Mouse (Mus musculus) midbrain, embryonic 12.5 days (tissue): ENCODE data around the gene Rtbdn. TPM values are rescaled to one million over a fixed set of nuclear protein-coding genes. Genes with fewer than 3 reads are reported as not detected.
A peak's percentile ranks its signal among the peaks of the same experiment; 100 is the strongest.

ENCODE experiments used
- ATAC-seq: fragments of 200-750 bp; cut with Nextera tagmentation; 2 replicates; pipeline ENCODE4 v1.8.0; 2017; ENCODE audit warnings: low read depth, moderate TSS enrichment, moderate library complexity; ENCODE audit not compliant: low FRiP score
- H3K27ac ChIP-seq: fragments of 300-500 bp; sonication (generic); replicated peaks from 2 replicates; pipeline ENCODE4 v1.5.1; 2016; ENCODE audit warnings: mild to moderate bottlenecking
- H3K27me3 ChIP-seq: fragments of 300-500 bp; sonication (generic); 2 replicates; pipeline ENCODE4 v1.6.1; 2016; ENCODE audit warnings: mild to moderate bottlenecking
- H3K36me3 ChIP-seq: fragments of 300-500 bp; sonication (generic); 2 replicates; pipeline ENCODE4 v1.6.1; 2016
- H3K4me1 ChIP-seq: fragments of 300-500 bp; sonication (generic); 2 replicates; pipeline ENCODE4 v1.6.1; 2016
- H3K4me2 ChIP-seq: fragments of 300-500 bp; sonication (generic); replicated peaks from 2 replicates; pipeline ENCODE4 v1.6.1; 2016; ENCODE audit warnings: mild to moderate bottlenecking, moderate library complexity
- H3K4me3 ChIP-seq: fragments of 300-500 bp; sonication (generic); 2 replicates; pipeline ENCODE4 v1.5.1; 2016; ENCODE audit warnings: mild to moderate bottlenecking
- H3K9ac ChIP-seq: fragments of 300-500 bp; sonication (generic); replicated peaks from 2 replicates; pipeline ENCODE4 v1.6.1; 2016; ENCODE audit warnings: mild to moderate bottlenecking, moderate library complexity
- H3K9me3 ChIP-seq: fragments of 300-500 bp; sonication (generic); 2 replicates; pipeline ENCODE4 v1.6.1; 2016; ENCODE audit warnings: mild to moderate bottlenecking
- WGBS: fragments of 180-500 bp; shearing (Covaris S2); methylation state at CpG from one replicate; pipeline ENCODE4 v1.1.7; 2016; 5-methylcytosine and 5-hydroxymethylcytosine counted together
- polyA plus RNA-seq: library from polyadenylated mRNA; unstranded; fragments of >200 nt; fragmentation: Nextera tagmentation; extraction: Ambion mirVana; gene quantifications from 2 replicates; pipeline ENCODE4 v1.2.1, GENCODE M21; 2016

Rtbdn gene
- polyA plus RNA-seq, 1 experiment from 2014 or later: 1.3 TPM

- H3K27me3 ChIP-seq: peaks cover 61% of the 10 kb centered on the region
- H3K9ac ChIP-seq: no peak overlapping the region
- no peaks in the 10 kb centered on the region for H3K9me3 ChIP-seq
- H3K27ac ChIP-seq: no peak overlapping the region
- H3K4me2 ChIP-seq: no peak overlapping the region
- H3K4me1 ChIP-seq: peaks cover 13% of the 10 kb centered on the region
- ATAC-seq: no peak
- H3K36me3 ChIP-seq: peaks cover 22% of the 10 kb centered on the region
- WGBS: 86% methylated on average over 1 of the region's 1 CpGs
- no peak overlapping the region for H3K4me3 ChIP-seq
Measured at GRCm38 (mm10) chr8:84927513-84927912, 19.3 kb upstream of the Rtbdn start.

DNA sequence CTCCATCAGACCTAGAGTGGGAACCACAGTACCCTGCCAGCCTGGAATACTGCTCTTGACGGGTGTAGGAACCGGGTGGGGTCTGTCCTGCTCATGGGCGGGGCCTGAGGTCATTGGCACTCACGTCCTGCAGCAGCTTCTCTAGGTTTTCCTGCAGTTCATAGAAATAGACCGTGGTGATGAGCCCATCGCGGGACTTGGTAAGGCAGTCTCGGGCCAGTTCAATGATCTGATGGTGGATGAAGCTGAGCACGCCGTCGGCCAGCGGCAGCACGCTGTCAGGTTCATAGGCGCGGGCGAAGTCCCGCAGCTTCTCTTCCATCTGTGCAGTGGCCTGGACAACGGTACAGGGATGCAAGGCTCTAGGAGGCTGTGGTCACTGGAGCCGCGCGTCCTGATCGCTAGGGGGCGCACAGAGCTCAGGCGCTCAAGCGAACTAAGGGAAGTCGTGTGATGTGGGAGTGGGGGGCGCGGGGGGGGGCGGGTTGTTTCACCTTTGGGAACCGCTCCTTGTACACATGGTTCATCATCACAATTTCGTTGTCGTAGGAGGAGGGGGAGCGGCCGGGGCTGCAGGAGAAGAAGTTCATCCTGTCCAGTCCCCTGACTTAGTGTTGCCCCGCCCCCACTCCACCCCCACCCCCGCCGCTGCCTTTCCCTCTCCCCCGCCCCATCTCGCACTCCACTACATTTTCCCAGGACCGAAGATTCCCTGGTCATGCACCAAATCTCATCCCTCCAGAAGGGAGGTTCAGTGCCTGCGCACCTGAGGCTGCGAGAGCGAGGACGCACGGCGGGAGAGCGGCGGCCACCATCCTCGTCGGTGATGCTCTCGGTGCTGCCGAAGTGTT, 18.1 kb upstream of the Rtbdn start:
- Histone ChIP-seq H3K27me3 (peaks cover 65% of the 10 kb centered on the region), H3K4me2 (peak overlapping the region; percentile 68), H3K4me1 (peaks cover 15% of the 10 kb centered on the region), H3K9ac (peak overlapping the region; percentile 46), H3K36me3 (peaks cover 18% of the 10 kb centered on the region), H3K9me3 (no peaks in the 10 kb centered on the region), H3K27ac (no peak overlapping the region), H3K4me3 (peak overlapping the region; percentile 43)
- ATAC-seq: peak; percentile 79
- WGBS: 3% methylated on average over 43 of the region's 52 CpGs

DNA sequence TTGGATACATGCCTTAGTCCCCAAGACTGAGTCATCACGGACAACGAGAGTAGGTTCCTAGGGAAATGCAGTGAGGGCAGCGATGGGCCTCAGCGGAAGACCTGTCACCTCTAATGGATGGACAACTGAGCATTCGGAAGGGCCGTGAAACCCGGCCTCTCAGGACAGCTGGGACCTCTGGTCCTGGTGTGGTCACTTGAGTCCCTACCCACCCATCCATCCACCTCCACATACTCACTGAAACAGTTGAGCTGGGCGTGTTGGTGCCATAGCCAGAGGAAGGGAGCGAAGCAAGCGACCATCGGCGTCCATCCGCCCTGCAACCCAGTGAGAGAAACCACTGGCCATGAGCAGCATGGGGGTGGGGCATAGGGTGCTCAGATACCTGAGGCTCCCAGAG, 16.2 kb upstream of the Rtbdn start:
- WGBS: 93% methylated on average over 13 of the region's 13 CpGs
- H3K4me1 ChIP-seq: peaks cover 34% of the 10 kb centered on the region
- ATAC-seq: no peak
- H3K27ac ChIP-seq: no peak overlapping the region
- peaks cover 12% of the 10 kb centered on the region for H3K36me3 ChIP-seq
- no peaks in the 10 kb centered on the region for H3K9me3 ChIP-seq
- H3K9ac ChIP-seq: no peak overlapping the region
- H3K4me3 ChIP-seq: no peak overlapping the region
- no peak overlapping the region for H3K4me2 ChIP-seq
- H3K27me3 ChIP-seq: peaks cover 72% of the 10 kb centered on the region

DNA sequence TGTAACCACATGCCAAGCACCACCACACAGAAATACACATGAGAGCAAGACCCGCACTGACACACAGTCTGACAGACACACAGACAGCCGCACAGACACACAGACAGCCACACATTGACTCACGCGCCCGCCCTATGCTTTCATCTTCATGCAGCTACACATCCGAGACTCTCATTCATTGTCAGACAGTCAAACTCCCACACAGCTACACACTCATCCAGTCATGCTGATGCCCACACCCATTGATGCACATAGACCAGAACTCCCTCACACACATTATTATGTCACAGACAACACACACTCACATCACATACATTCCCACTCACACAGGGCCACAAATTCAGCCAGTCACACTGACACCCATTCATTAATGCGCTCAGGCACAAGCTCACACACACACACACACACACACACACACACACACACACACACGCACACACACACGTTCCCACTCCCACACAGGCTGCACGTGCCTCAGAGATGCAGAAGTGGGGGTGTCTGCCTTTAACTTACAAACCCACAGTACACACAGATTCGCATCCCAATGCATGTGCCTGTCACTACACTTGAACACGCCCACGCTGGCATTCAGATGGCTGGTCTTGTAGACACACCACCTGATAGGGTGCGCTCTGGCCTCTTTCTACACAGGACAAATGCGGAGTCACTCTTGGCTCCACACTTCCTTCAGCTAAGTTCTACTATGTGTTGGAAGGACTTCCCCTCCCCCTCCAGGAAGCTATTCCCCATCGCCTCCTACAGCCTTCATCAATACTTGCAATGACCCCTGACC, 12.8 kb upstream of the Rtbdn start:
- peaks cover 44% of the 10 kb centered on the region for H3K4me1 ChIP-seq
- H3K4me3 ChIP-seq: peak overlapping the region; percentile 74
- H3K9ac ChIP-seq: no peak overlapping the region
- H3K36me3 ChIP-seq: peaks cover 3% of the 10 kb centered on the region; the same call in 1 of the 2 replicates
- H3K27ac ChIP-seq: no peak overlapping the region
- 89% methylated on average over 16 of the region's 16 CpGs for WGBS
- no peaks in the 10 kb centered on the region for H3K9me3 ChIP-seq
- peaks cover 79% of the 10 kb centered on the region for H3K27me3 ChIP-seq
- peak overlapping the region; percentile 87 for H3K4me2 ChIP-seq
- no peak for ATAC-seq

- Histone ChIP-seq H3K4me1 (peaks cover 38% of the 10 kb centered on the region), H3K4me3 (peak overlapping the region; percentile 74), H3K9me3 (no peaks in the 10 kb centered on the region), H3K27ac (peak overlapping the region; percentile 65), H3K27me3 (peaks cover 70% of the 10 kb centered on the region), H3K36me3 (peaks cover 3% of the 10 kb centered on the region; the same call in 1 of the 2 replicates), H3K9ac (peak overlapping the region; percentile 83; the same call in 1 of the 2 replicates), H3K4me2 (peak overlapping the region; percentile 87)
- WGBS: 2% methylated on average over 15 of the region's 15 CpGs
- ATAC-seq: peak; percentile 76
Measured at GRCm38 (mm10) chr8:84934860-84935259, 11.9 kb upstream of the Rtbdn start.

DNA sequence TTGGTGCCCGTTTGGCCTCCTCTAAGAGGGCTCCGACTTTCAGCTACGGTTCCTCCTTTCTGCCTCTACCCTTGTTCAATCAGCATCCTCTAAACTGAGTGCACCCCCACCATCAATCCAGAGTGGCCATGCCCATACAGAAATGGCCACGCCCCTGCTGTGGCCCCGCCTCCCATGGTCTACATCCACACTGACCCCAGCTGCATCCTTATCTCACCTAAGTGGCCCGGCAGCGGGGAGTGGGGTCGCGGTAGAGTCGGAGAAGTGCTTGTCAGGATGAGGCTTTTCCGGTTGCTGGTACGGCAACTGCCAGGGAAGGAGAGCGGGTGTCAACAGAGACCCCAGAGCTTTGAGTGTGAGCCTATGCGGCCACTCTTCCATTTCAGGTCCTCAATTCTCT, 11.3 kb upstream of the Rtbdn start:
- peak overlapping the region; percentile 87 for H3K4me2 ChIP-seq
- WGBS: 8% methylated on average over 14 of the region's 14 CpGs
- peak overlapping the region; percentile 65 for H3K27ac ChIP-seq
- H3K9ac ChIP-seq: peak overlapping the region; percentile 83; the same call in 1 of the 2 replicates
- peak; percentile 43 for ATAC-seq
- H3K9me3 ChIP-seq: no peaks in the 10 kb centered on the region
- peaks cover 2% of the 10 kb centered on the region; the same call in 1 of the 2 replicates for H3K36me3 ChIP-seq
- peaks cover 38% of the 10 kb centered on the region for H3K4me1 ChIP-seq
- peaks cover 64% of the 10 kb centered on the region for H3K27me3 ChIP-seq
- peak overlapping the region; percentile 74 for H3K4me3 ChIP-seq

DNA sequence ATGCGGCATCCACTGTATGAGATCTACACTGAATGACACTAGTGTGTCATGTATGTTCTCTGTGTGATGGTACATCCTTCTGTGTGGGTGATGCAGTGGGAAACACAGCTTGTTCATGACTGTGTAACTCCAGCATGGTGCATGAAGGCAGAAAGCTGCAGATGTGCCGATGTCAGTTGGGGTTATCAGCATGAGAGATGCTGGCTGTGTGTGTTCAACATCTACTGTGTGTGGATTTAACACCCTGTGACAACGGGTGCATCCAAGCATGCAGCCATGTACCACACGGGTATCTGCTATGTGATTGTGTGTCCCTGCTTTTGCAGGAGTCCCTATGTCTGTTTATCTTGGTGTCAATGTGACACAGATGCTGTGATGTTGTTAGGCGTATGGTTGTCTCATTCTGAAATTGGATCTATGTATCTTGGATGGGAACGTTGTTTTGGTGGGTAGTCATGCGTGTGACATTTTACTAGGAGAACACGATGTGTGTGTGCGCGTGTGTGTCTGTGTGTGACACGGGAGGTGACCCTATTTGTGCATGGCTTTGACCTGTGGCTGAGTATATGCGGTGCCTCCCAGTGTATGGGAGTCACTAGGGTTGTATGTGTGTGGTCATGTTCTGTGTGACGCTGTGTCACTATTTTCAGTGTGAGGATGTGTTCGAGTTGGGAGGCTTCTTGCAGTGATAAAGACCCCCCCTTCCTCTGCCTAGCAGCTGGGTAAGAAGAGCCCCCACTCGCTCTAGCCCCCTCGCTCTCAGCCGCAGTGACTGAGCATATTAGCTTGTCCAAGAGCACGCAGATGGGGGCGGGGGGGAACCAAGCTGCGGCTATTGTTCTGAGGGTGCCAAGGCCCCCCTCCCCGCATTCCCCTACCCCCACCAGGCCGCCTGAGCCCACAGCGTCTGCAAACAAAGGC, 10.5 kb upstream of the Rtbdn start:
- H3K27me3 ChIP-seq: peaks cover 59% of the 10 kb centered on the region
- peak; percentile 35; the same call in 1 of the 2 replicates for ATAC-seq
- H3K9me3 ChIP-seq: no peaks in the 10 kb centered on the region
- H3K4me2 ChIP-seq: peak overlapping the region; percentile 87
- peaks cover 38% of the 10 kb centered on the region for H3K4me1 ChIP-seq
- H3K4me3 ChIP-seq: peak overlapping the region; percentile 74
- H3K36me3 ChIP-seq: no peaks in the 10 kb centered on the region
- WGBS: 16% methylated on average over 23 of the region's 23 CpGs
- peak overlapping the region; percentile 90 for H3K27ac ChIP-seq
- H3K9ac ChIP-seq: peak overlapping the region; percentile 83

- Histone ChIP-seq H3K9ac (peak within 1 kb of the TSS; percentile 83), H3K27ac (peak within 1 kb of the TSS; percentile 90), H3K27me3 (peaks cover 54% of the 10 kb centered on the region), H3K4me2 (peak within 1 kb of the TSS; percentile 87), H3K4me1 (peaks cover 38% of the 10 kb centered on the region), H3K9me3 (no peaks in the 10 kb centered on the region), H3K4me3 (peak within 1 kb of the TSS; percentile 74), H3K36me3 (no peaks in the 10 kb centered on the region)
- ATAC-seq: peak; percentile 61
- under 1% methylated on average over 48 of the region's 50 CpGs for WGBS
Measured at GRCm38 (mm10) chr8:84936962-84937546, 9.7 kb upstream of the Rtbdn start, which contains the start of gene Mast1. Gene Mast1, minus strand, starts transcription at chr8:84937359.

DNA sequence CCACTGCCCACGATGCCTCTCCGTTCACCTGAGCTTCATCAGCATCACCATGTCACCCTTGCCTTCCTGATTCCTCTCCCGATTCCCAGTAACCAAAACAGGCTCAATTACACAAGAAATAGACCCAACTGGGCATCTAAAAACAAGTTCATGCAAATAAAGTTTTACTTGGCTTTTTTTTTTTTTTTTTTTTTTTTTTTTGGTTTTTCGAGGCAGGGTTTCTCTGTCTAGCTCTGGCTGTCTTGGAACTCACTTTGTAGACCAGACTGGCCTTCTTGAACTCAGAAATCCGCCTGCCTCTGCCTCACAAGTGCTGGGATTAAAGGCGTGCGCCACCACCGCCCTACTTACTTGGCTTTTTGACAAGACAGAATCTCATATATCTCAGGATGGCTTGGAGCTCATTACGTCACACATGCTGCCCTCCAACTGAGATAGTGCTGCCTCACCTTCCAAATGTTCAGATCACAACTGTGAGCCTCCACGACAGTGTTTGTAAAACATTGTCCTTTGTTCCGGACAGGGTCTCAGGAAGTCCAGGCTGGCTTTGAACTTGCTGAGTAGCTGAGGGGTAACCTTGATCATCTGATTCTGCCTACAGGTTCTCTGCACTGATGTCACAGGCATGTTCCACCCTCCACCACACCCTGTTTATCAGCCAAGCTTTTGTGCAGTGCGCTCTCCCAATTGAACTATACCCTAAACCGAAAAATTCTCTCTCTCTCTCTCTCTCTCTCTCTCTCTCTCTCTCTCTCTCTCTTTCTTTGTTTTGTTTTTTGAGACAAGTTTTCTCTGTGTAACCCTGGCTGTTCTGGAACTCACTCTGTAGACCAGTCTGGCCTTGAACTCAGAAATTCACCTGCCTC, 8.9 kb upstream of the Rtbdn start:
- no peaks in the 10 kb centered on the region for H3K9me3 ChIP-seq
- 68% methylated on average over 13 of the region's 13 CpGs for WGBS
- H3K4me1 ChIP-seq: peaks cover 38% of the 10 kb centered on the region
- peak overlapping the region; percentile 83; the same call in 1 of the 2 replicates for H3K9ac ChIP-seq
- H3K36me3 ChIP-seq: no peaks in the 10 kb centered on the region
- peak overlapping the region; percentile 87 for H3K4me2 ChIP-seq
- H3K27ac ChIP-seq: 0 out of 2 replicates have a peak overlapping the region, but pooled peaks have one; percentile 90
- peak overlapping the region; percentile 74 for H3K4me3 ChIP-seq
- ATAC-seq: no peak
- H3K27me3 ChIP-seq: peaks cover 49% of the 10 kb centered on the region

DNA sequence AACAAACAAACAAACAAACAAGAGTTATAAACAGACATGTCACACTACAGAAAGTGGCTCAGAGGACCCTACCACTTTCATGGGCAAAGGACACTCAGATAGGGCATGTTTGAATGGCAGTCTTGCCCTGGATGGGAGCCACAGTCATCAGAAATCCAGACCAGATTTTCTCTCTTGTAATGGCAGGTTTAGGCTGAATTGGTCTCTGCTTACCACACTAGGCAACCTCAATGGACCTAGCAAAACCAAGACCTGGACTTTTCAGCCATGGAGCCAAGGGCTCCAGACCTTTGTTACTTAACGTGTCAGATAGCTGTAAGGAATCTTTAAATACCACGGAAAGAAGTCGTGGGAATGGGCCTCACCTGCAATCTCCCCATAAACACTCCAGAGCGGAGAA, 3.1 kb upstream of the Rtbdn start:
- H3K4me3 ChIP-seq: no peak overlapping the region
- H3K4me1 ChIP-seq: peaks cover 29% of the 10 kb centered on the region
- no peak overlapping the region for H3K4me2 ChIP-seq
- no peaks in the 10 kb centered on the region for H3K9me3 ChIP-seq
- no peak for ATAC-seq
- no peaks in the 10 kb centered on the region for H3K36me3 ChIP-seq
- no peak overlapping the region for H3K27ac ChIP-seq
- no peak overlapping the region for H3K9ac ChIP-seq
- 22% methylated on average over 4 of the region's 4 CpGs for WGBS
- peaks cover 56% of the 10 kb centered on the region for H3K27me3 ChIP-seq
